Mouse (Mus musculus): ENCODE results near the gene Tmem14c. TPM values are rescaled to one million over a fixed set of nuclear protein-coding genes. Genes with fewer than 3 reads are reported as not detected.

Gene Tmem14c
- total and polyA plus RNA-seq, 3 experiments = 136 to 179 (median 165) TPM

DNA sequence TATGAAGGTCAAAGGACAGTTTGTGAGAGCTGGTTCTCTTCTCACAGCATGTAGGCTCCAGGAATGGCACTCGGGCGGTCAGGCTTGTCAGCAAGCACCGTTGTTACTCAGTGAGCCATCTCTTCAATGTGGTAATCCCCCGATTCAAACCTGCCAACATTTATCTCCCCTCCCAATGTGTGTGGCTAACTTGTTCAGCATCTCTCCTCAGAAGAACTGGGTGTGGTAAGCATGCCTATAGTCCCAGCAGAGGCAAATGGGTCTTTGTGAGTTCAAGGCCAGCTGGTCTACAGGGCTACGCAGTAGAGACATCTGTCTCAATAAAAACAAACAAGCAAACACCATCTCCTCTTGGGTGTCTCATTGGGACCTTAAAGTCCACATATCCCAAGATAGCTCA lies 43.1 kb upstream of the Tmem14c start:
- intact Hi-C loops (cut with DNase I) = no loop called here

DNA sequence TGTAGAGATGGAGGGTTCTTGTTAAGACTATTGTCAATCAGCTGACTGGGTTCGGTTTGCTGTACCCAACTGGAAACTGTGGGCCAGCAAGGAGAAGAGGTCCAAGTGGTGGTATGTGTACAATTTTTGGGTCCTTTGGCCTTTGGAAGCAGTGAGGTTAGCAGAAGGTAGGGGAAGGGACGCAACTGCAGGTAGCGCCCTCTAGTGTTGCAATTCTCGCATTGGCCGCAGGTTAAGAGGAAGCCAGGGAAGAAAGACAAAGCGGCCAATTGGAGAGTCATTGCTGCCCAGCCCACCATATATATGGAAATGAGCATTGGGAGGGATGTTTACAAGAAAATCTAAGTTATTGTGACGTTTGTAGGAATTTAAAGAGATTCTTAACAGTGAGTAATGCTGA lies 38.5 kb upstream of the Tmem14c start:
- peaks cover 4% of the 10 kb centered on the region; the same call in 1 of the 2 replicates for H3K4me1 ChIP-seq (ENCODE audit: control insufficient read depth, insufficient read depth, low read length)
- H3K4me3 ChIP-seq = no peak overlapping the region
- WGBS = 45% methylated on average over 7 of the region's 7 CpGs
- no peak overlapping the region for H3K9ac ChIP-seq (ENCODE audit: low read depth, low read length)
- no peak for TF ChIP-seq POLR2A (IDR thresholded peaks at IDR 0.05; ENCODE audit: insufficient read depth, low read depth, low read length)
- peak; percentile 84 for TF ChIP-seq CTCF (IDR thresholded peaks at IDR 0.05)
- peak; percentile 43 to 53 for DNase-seq
- no peak overlapping the region; the same call in 1 of the 2 replicates for H3K27ac ChIP-seq
- H3K79me2 ChIP-seq (replicated peaks; ENCODE audit: control insufficient read depth, insufficient read depth, low read length) = no peaks in the 10 kb centered on the region
- H3K36me3 ChIP-seq (ENCODE audit: control insufficient read depth, insufficient read depth, low read length) = no peaks in the 10 kb centered on the region
- H3K27me3 ChIP-seq (ENCODE audit: control insufficient read depth, insufficient read depth, low read length) = no peaks in the 10 kb centered on the region
- intact Hi-C loops (cut with DNase I) = loop anchor here (2.0 to 5.0 kb wide), 2 partner anchors 61 to 190 kb away; no protein-coding TSS in a partner anchor

More for the DNA sequence above, 43.1 kb upstream of the Tmem14c start:
- Histone ChIP-seq H3K27ac (no peak overlapping the region), H3K4me3 (no peak overlapping the region), H3K4me1 (ENCODE audit: control insufficient read depth, insufficient read depth, low read length) (0 out of 2 replicates have a peak, but pooled peaks cover 1% of the 10 kb centered on the region), H3K36me3 (ENCODE audit: control insufficient read depth, insufficient read depth, low read length) (no peaks in the 10 kb centered on the region), H3K9ac (ENCODE audit: low read depth, low read length) (no peak overlapping the region), H3K27me3 (ENCODE audit: control insufficient read depth, insufficient read depth, low read length) (no peaks in the 10 kb centered on the region), H3K79me2 (replicated peaks; ENCODE audit: control insufficient read depth, insufficient read depth, low read length) (no peaks in the 10 kb centered on the region)
- TF ChIP-seq CTCF (IDR thresholded peaks at IDR 0.05) (no peak), POLR2A (IDR thresholded peaks at IDR 0.05; ENCODE audit: insufficient read depth, low read depth, low read length) (no peak), EP300 (IDR thresholded peaks at IDR 0.05; ENCODE audit: insufficient read depth, low read depth, low read length) (no peak)
- no peak for DNase-seq
- WGBS = 93% methylated on average over 5 of the region's 5 CpGs

GRCm38 (mm10) chr13:40978652-40979051 lies 37.4 kb upstream of the Tmem14c start:
- 29% methylated on average over 4 of the region's 4 CpGs for WGBS
- Histone ChIP-seq H3K27me3 (ENCODE audit: control insufficient read depth, insufficient read depth, low read length) (no peaks in the 10 kb centered on the region), H3K79me2 (replicated peaks; ENCODE audit: control insufficient read depth, insufficient read depth, low read length) (no peaks in the 10 kb centered on the region), H3K9ac (ENCODE audit: low read depth, low read length) (no peak overlapping the region), H3K36me3 (ENCODE audit: control insufficient read depth, insufficient read depth, low read length) (no peaks in the 10 kb centered on the region), H3K4me3 (no peak overlapping the region), H3K4me1 (ENCODE audit: control insufficient read depth, insufficient read depth, low read length) (peaks cover 4% of the 10 kb centered on the region; the same call in 1 of the 2 replicates), H3K27ac (peak overlapping the region; percentile 81)
- TF ChIP-seq POLR2A (IDR thresholded peaks at IDR 0.05; ENCODE audit: insufficient read depth, low read depth, low read length) = no peak
- no peak for TF ChIP-seq CTCF (IDR thresholded peaks at IDR 0.05)
- TF ChIP-seq EP300 (IDR thresholded peaks at IDR 0.05; ENCODE audit: insufficient read depth, low read depth, low read length) = no peak
- peak in 1 of 2 experiments; percentile 17 for DNase-seq
- intact Hi-C loops (cut with DNase I) = loop anchor here (1.0 to 5.0 kb wide), 2 partner anchors 133 to 191 kb away; no protein-coding TSS in a partner anchor

DNA sequence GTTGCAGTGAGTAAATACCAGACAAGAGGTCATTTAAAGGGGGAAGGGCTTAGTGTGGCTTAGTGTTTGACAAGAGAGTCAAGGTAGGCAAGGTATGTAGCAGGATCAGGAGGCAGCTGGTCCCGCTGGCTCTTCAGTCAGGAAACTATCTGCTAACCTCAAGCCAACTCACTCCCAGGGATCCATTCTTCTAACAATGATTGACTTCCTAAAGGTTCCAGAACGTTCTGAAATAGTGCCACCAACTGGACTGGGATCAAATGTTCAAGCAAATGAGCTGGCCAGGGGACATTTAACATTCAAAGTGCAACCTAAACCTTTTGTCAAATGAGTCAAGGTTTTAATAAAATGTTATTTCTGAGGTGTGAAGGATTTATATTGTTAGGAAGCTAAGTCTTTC lies 36.8 kb upstream of the Tmem14c start:
- H3K4me3 ChIP-seq = no peak overlapping the region
- H3K27ac ChIP-seq = peak overlapping the region; percentile 81
- H3K36me3 ChIP-seq (ENCODE audit: control insufficient read depth, insufficient read depth, low read length) = no peaks in the 10 kb centered on the region
- intact Hi-C loops (cut with DNase I) = loop anchor here (1.0 to 5.0 kb wide), 2 partner anchors 134 to 192 kb away; no protein-coding TSS in a partner anchor
- no peaks in the 10 kb centered on the region for H3K27me3 ChIP-seq (ENCODE audit: control insufficient read depth, insufficient read depth, low read length)
- no peaks in the 10 kb centered on the region for H3K79me2 ChIP-seq (replicated peaks; ENCODE audit: control insufficient read depth, insufficient read depth, low read length)
- WGBS = 23% methylated on average over 2 of the region's 2 CpGs
- H3K9ac ChIP-seq (ENCODE audit: low read depth, low read length) = no peak overlapping the region
- peak in 1 of 2 experiments; percentile 11 for DNase-seq
- TF ChIP-seq POLR2A (IDR thresholded peaks at IDR 0.05; ENCODE audit: insufficient read depth, low read depth, low read length) (no peak), EP300 (IDR thresholded peaks at IDR 0.05; ENCODE audit: insufficient read depth, low read depth, low read length) (0 out of 2 replicates have a peak, but pooled peaks have one; percentile 61), CTCF (IDR thresholded peaks at IDR 0.05) (peak; percentile 64)
- H3K4me1 ChIP-seq (ENCODE audit: control insufficient read depth, insufficient read depth, low read length) = peaks cover 4% of the 10 kb centered on the region; the same call in 1 of the 2 replicates

DNA sequence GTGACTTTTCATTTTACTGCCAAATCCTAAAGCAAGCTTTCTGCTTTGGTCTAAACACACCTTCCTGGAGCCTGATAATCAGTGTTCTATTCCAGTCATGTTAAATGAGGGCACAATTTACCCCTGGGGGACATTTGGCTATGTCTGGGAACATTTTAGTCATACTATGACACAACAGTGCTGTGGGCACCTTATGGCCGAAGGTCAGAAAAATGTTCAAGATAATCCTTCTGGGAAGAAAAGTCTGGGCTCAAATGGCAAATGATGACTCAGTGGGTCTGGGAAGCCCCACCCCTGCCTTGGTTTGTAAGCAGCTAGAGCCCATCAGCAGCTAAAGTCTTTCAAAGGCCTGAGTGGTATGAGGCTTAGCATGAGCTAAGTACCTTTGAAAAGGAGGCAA lies 33.3 kb upstream of the Tmem14c start:
- DNase-seq = no peak
- no peak overlapping the region for H3K4me3 ChIP-seq
- peaks cover 4% of the 10 kb centered on the region; the same call in 1 of the 2 replicates for H3K4me1 ChIP-seq (ENCODE audit: control insufficient read depth, insufficient read depth, low read length)
- no peaks in the 10 kb centered on the region for H3K27me3 ChIP-seq (ENCODE audit: control insufficient read depth, insufficient read depth, low read length)
- H3K9ac ChIP-seq (ENCODE audit: low read depth, low read length) = no peak overlapping the region
- TF ChIP-seq POLR2A (IDR thresholded peaks at IDR 0.05; ENCODE audit: insufficient read depth, low read depth, low read length) (no peak), CTCF (IDR thresholded peaks at IDR 0.05) (no peak), EP300 (IDR thresholded peaks at IDR 0.05; ENCODE audit: insufficient read depth, low read depth, low read length) (no peak)
- intact Hi-C loops (cut with DNase I) = no loop called here
- H3K79me2 ChIP-seq (replicated peaks; ENCODE audit: control insufficient read depth, insufficient read depth, low read length) = no peaks in the 10 kb centered on the region
- no peaks in the 10 kb centered on the region for H3K36me3 ChIP-seq (ENCODE audit: control insufficient read depth, insufficient read depth, low read length)
- no peak overlapping the region for H3K27ac ChIP-seq
- WGBS = 74% methylated on average over 1 of the region's 1 CpGs

DNA sequence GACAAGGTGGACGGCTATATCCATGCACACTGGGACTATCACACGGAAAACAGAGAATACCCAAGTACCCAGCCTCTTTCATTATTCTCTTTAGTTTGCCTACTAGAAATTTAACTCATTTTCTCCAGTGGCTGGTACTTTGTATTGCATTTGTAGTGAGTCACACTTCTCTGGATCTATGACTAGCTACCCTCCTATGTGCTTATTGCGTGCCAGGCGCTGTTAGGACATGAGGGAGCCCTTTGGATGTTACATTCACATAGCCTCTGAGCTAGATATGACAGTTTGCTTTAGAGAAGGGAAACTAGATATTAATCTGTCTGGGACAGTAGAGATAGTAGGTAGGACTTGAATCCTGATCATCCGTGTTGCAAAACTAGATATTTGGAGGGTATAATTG lies 30.0 kb upstream of the Tmem14c start:
- WGBS = 93% methylated on average over 5 of the region's 5 CpGs
- DNase-seq = no peak
- intact Hi-C loops (cut with DNase I) = no loop called here
- TF ChIP-seq EP300 (IDR thresholded peaks at IDR 0.05; ENCODE audit: insufficient read depth, low read depth, low read length) = no peak
- no peak for TF ChIP-seq CTCF (IDR thresholded peaks at IDR 0.05)
- TF ChIP-seq POLR2A (IDR thresholded peaks at IDR 0.05; ENCODE audit: insufficient read depth, low read depth, low read length) = no peak
- H3K4me1 ChIP-seq (ENCODE audit: control insufficient read depth, insufficient read depth, low read length) = no peaks in the 10 kb centered on the region
- H3K27ac ChIP-seq = no peak overlapping the region
- no peak overlapping the region for H3K9ac ChIP-seq (ENCODE audit: low read depth, low read length)
- no peaks in the 10 kb centered on the region for H3K36me3 ChIP-seq (ENCODE audit: control insufficient read depth, insufficient read depth, low read length)
- H3K79me2 ChIP-seq (replicated peaks; ENCODE audit: control insufficient read depth, insufficient read depth, low read length) = no peaks in the 10 kb centered on the region
- no peaks in the 10 kb centered on the region for H3K27me3 ChIP-seq (ENCODE audit: control insufficient read depth, insufficient read depth, low read length)
- H3K4me3 ChIP-seq = no peak overlapping the region
